ENCODE assay signal across 17 mouse cellular contexts in the genomic region with DNA sequence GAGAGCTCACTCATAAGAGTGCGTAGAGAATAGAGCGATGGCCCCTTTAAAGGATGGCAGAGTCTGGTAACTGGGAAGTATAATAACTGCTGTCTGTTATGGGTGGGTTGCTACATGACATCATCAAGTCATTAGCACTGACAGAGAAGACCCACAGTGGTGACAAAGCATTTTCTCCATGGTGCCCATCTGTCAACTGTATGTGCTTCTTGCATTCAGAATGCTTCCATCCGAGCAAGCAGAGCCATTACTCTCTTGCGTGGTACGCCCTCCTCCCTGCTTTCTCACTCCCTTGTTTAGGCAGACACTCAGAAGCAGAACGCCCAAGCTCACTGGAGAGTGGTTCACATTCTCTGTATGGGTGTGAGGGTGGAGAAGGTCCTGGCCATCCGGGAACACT.
A peak's percentile ranks its signal among the peaks of the same experiment; 100 is the strongest.
DNase-seq lines count a peak whose midpoint lies in the region; ATAC-seq and TF ChIP-seq lines count a peak whose summit lies in the region.
"Had no signal": no experiment of that assay in that cellular context is flagged by ENCODE, and none has a peak within 500 bp of the region (broad histone marks: within the 10 kb centered on the region; RNA-seq: fewer than 3 reads in every experiment).

No protein-coding gene starts in this region.

- no peak for TF ChIP-seq POLR2A in heart, adult 2 months (IDR thresholded peaks at IDR 0.05; ENCODE audit: insufficient read depth, low read depth, low read length)
- no peak for TF ChIP-seq POLR2A in spleen, adult 2 months (IDR thresholded peaks at IDR 0.05; ENCODE audit: low read depth, low read length)

- TF ChIP-seq EP300 in heart, adult 2 months (IDR thresholded peaks at IDR 0.05; ENCODE audit: insufficient read depth, low read depth, low read length) = no peak

- H3K79me2 ChIP-seq in heart, adult 2 months (replicated peaks; ENCODE audit: control insufficient read depth, insufficient read depth, low read length) = no peaks in the 10 kb centered on the region

- H3K4me3 ChIP-seq in heart, adult 2 months = no peak overlapping the region
- no peak overlapping the region for H3K4me3 ChIP-seq in spleen, adult 2 months (ENCODE audit: extremely low read depth, insufficient read depth, insufficient read length)
- H3K4me3 ChIP-seq in hindbrain, embryonic 15.5 days = no peak overlapping the region
- H3K4me3 ChIP-seq: embryonic facial prominence, embryonic 12.5 days; heart, embryonic 15.5 days; intestine, embryonic 15.5 days; limb, embryonic 13.5 days had no signal

- peaks cover 4% of the 10 kb centered on the region for H3K36me3 ChIP-seq in heart, adult 2 months (ENCODE audit: control insufficient read depth, insufficient read depth, low read length)
- peaks cover 4% of the 10 kb centered on the region; the same call in 1 of the 2 replicates for H3K36me3 ChIP-seq in spleen, adult 2 months (ENCODE audit: control insufficient read depth, insufficient read depth, low read length)
- no peaks in the 10 kb centered on the region for H3K36me3 ChIP-seq in hindbrain, embryonic 15.5 days
- peaks cover 4% of the 10 kb centered on the region for H3K36me3 ChIP-seq in splenic B cell, adult 2 months (ENCODE audit: control insufficient read depth, insufficient read depth, low read length, poor library complexity, severe bottlenecking)
- H3K36me3 ChIP-seq: embryonic facial prominence, embryonic 12.5 days; intestine, embryonic 15.5 days; limb, embryonic 13.5 days had no signal

- H3K27me3 ChIP-seq in heart, adult 2 months (ENCODE audit: control insufficient read depth, insufficient read depth, low read length) = no peaks in the 10 kb centered on the region
- H3K27me3 ChIP-seq in spleen, adult 2 months (ENCODE audit: control insufficient read depth, insufficient read depth, low read length) = no peaks in the 10 kb centered on the region
- no peaks in the 10 kb centered on the region for H3K27me3 ChIP-seq in hindbrain, embryonic 15.5 days
- H3K27me3 ChIP-seq in splenic B cell, adult 2 months (ENCODE audit: control insufficient read depth, insufficient read depth, low read length, poor library complexity, severe bottlenecking) = no peaks in the 10 kb centered on the region
- H3K27me3 ChIP-seq: embryonic facial prominence, embryonic 12.5 days; heart, embryonic 15.5 days; intestine, embryonic 15.5 days; limb, embryonic 13.5 days had no signal

- no peak overlapping the region for H3K9ac ChIP-seq in heart, adult 2 months (ENCODE audit: low read depth, low read length)
- H3K9ac ChIP-seq in hindbrain, embryonic 15.5 days = no peak overlapping the region
- H3K9ac ChIP-seq: embryonic facial prominence, embryonic 12.5 days; heart, embryonic 15.5 days; intestine, embryonic 15.5 days; limb, embryonic 13.5 days had no signal

- peak; percentile 54; the same call in 1 of the 2 replicates for ATAC-seq in hindbrain, embryonic 15.5 days (ENCODE audit: low FRiP score, low read depth)
- ATAC-seq: intestine, embryonic 15.5 days had no signal

- intact Hi-C loops in heart, adult 2 months (cut with DNase I) = loop anchor here (5.0 kb wide), 4 partner anchors 67 to 183 kb away; a partner anchor contains a TSS

- no peaks in the 10 kb centered on the region for H3K9me3 ChIP-seq in hindbrain, embryonic 15.5 days
- H3K9me3 ChIP-seq: embryonic facial prominence, embryonic 12.5 days; heart, embryonic 15.5 days; intestine, embryonic 15.5 days; limb, embryonic 13.5 days had no signal

- no peak for DNase-seq in heart, adult 2 months
- DNase-seq in heart, adult 18-20 months = no peak
- no peak for DNase-seq in spleen, adult 2 months (ENCODE audit: low read depth in 1 of 2, low spot score in 2 of 2)
- no peak for DNase-seq in spleen, adult 12 weeks (ENCODE audit: low spot score)
- peak; percentile 23 for DNase-seq in splenic B cell, adult 2 months (ENCODE audit: low read depth, low spot score)
- DNase-seq in urinary bladder, postnatal 4 days (ENCODE audit: low spot score in 2 of 2) = no peak
- DNase-seq in urinary bladder, postnatal 10 days (ENCODE audit: low spot score) = no peak
- DNase-seq: adrenal gland, postnatal 25 days; kidney, postnatal 36 days; lung, adult 2 months; spleen, adult 18-20 months had no signal

- peaks cover 28% of the 10 kb centered on the region for H3K4me1 ChIP-seq in heart, adult 2 months (ENCODE audit: control insufficient read depth, insufficient read depth, low read length)
- H3K4me1 ChIP-seq in spleen, adult 2 months (ENCODE audit: control insufficient read depth, insufficient read depth, insufficient read length) = peaks cover 33% of the 10 kb centered on the region; the same call in 1 of the 2 replicates
- peaks cover 20% of the 10 kb centered on the region for H3K4me1 ChIP-seq in hindbrain, embryonic 15.5 days (replicated peaks)
- H3K4me1 ChIP-seq: intestine, embryonic 15.5 days had no signal

- peak overlapping the region; percentile 31; the same call in 1 of the 2 replicates for H3K27ac ChIP-seq in heart, adult 2 months
- peak overlapping the region; percentile 11; the same call in 1 of the 2 replicates for H3K27ac ChIP-seq in spleen, adult 2 months (ENCODE audit: insufficient read depth, low read length)
- peak overlapping the region; percentile 57; the same call in 1 of the 2 replicates for H3K27ac ChIP-seq in hindbrain, embryonic 15.5 days (replicated peaks)
- H3K27ac ChIP-seq: embryonic facial prominence, embryonic 12.5 days; heart, embryonic 15.5 days; intestine, embryonic 15.5 days; limb, embryonic 13.5 days had no signal

- 90% methylated on average over 7 of the region's 7 CpGs for WGBS in heart, adult 2 months
- 73% methylated on average over 7 of the region's 7 CpGs for WGBS in spleen, adult 2 months
- WGBS in hindbrain, embryonic 15.5 days = 54% methylated on average over 7 of the region's 7 CpGs

- H3K4me2 ChIP-seq in hindbrain, embryonic 15.5 days = no peak overlapping the region
- H3K4me2 ChIP-seq: embryonic facial prominence, embryonic 12.5 days; heart, embryonic 15.5 days; intestine, embryonic 15.5 days; limb, embryonic 13.5 days; midbrain, embryonic 11.5 days had no signal

- TF ChIP-seq CTCF in heart, adult 2 months (IDR thresholded peaks at IDR 0.05) = no peak
- no peak for TF ChIP-seq CTCF in spleen, adult 2 months (IDR thresholded peaks at IDR 0.05; ENCODE audit: extremely low read depth, insufficient read depth, insufficient read length, insufficient replicate concordance)
